Mouse (Mus musculus) brain, adult 2 months (tissue): ENCODE data around the gene Selenot.
"Not testable (repeated sequence)": the region's sequence is repeated elsewhere in the genome, so short reads cannot be mapped to it uniquely, and the experiment has no call there.

Experiments used
- DNase-seq: peaks from one replicate; pipeline ENCODE4 v3.0.0; 2011; ENCODE audit warnings: low read depth, low spot score

The Selenot gene

GRCm38 (mm10) chr3:58576137-58577066 is at the start of gene Selenot:
Gene Selenot, plus strand, starts transcription at chr3:58576636.
- DNase-seq: peak; percentile 98

DNA sequence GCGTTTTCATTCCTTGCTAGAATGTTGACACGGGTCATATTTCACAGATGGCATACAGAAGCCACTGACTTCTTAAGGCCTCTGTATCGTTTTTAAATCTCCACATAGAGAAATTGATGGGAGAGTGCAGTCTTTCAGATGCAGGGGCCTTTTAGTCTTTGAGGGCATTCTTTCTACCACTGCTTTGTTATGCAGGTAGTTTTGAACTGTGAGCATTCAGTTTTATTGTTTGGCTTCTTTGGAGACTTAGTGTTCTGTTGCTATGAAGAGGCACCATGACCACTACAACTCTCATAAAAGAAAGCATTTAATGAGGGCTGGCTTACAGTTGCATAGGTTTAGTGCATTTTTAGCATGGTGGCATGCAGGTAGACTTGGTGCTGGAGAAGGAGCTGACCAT is 39.9 kb upstream of the Selenot start:
- no peak for DNase-seq

DNA sequence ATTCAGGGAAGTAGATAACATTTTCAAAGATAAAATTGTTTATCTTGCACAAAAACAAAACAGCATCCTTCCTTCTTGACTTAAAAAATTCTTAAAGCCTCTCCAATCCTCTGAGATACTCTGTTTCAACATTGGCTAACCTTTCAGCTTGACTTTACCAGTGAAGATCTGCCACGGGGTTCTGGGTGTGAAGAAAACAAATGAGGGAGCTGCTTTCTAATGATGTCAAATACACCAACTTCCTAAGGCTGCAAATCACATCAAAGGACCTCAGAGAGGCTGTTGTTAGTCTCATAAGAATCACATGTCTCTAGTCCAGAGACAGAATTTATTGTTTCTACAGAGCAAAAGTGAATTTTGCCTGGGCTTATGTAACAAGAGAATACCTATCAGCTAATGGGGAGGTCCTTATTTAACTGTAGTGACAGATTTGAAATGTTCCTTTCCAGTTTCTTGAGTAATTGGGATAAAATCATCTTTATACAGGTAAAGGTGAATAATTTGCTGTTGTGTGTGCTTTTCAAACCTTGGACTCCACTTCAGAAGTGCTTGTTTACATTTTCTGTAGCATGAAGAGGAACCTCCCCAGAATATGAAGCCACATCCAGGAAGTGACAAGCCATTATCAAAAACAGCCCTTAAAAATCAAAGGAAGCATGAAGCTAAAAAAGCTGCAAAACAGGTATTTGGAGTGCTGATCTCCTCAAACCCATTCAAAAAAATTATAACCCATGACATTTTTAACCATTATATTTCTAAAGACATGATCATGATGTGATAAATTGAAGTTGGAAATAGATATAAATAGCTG is 24.2 kb upstream of the Selenot start:
- DNase-seq: no peak

- peak; percentile 24 for DNase-seq
These were observed 19.8 kb upstream of the Selenot start for GRCm38 (mm10) chr3:58556649-58557048.

- no peak for DNase-seq
These were observed 16.5 kb upstream of the Selenot start for GRCm38 (mm10) chr3:58559887-58560286.

GRCm38 (mm10) chr3:58561437-58561836 is 15.0 kb upstream of the Selenot start:
- DNase-seq: peak; percentile 11

GRCm38 (mm10) chr3:58570821-58571220 is 5.6 kb upstream of the Selenot start:
- DNase-seq: no peak

- peak; percentile 69 for DNase-seq
These were observed 649 bp downstream of the Selenot start for GRCm38 (mm10) chr3:58577067-58577503.

DNA sequence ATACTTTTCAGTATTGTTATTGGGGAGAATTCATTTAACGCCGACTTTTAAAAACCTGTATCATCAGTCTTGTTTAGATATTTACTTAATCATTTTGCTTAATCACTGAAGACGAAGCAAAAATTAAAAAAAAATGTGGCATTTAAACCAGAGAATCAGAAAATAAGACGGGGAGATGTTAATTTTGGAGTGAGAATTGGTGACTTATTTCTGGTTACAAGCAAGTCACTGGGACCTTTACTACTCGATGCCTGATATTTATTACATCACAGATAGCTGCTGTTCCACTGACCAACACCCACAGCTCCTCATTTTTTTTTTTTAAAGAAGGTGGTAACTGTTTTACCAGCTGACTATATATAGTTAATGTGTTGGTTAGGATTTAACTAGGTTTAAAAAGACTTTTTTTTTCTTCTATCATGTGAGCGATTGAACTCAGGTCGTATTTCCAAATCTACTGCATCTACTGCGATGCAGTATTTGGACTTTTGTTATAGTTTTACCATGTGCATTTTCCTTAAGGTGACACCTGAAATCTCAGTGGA is 1.1 kb downstream of the Selenot start:
- peak; percentile 12 for DNase-seq

- no peak for DNase-seq
These were observed 5.1 kb downstream of the Selenot start for GRCm38 (mm10) chr3:58581530-58581929.

- DNase-seq: no peak
These were observed 5.9 kb downstream of the Selenot start for GRCm38 (mm10) chr3:58582297-58582696.

GRCm38 (mm10) chr3:58582788-58583426 is 6.5 kb downstream of the Selenot start:
- peak; percentile 9 for DNase-seq

- not testable (repeated sequence) for DNase-seq
These were observed 14.1 kb downstream of the Selenot start for GRCm38 (mm10) chr3:58590544-58590943.

GRCm38 (mm10) chr3:58592666-58593065 is 16.2 kb downstream of the Selenot start:
- DNase-seq: not testable (repeated sequence)

GRCm38 (mm10) chr3:58593623-58594022 is 17.2 kb downstream of the Selenot start:
- DNase-seq: no peak

- no peak for DNase-seq
These were observed 32.1 kb downstream of the Selenot start for GRCm38 (mm10) chr3:58608506-58608905.

- no peak for DNase-seq
These were observed 33.5 kb downstream of the Selenot start for GRCm38 (mm10) chr3:58609985-58610384.

GRCm38 (mm10) chr3:58621066-58621465 is 44.6 kb downstream of the Selenot start:
- DNase-seq: no peak

GRCm38 (mm10) chr3:58622665-58623394 is 46.4 kb downstream of the Selenot start:
- no peak for DNase-seq

GRCm38 (mm10) chr3:58624981-58625380 is 48.5 kb downstream of the Selenot start:
- DNase-seq: no peak

DNA sequence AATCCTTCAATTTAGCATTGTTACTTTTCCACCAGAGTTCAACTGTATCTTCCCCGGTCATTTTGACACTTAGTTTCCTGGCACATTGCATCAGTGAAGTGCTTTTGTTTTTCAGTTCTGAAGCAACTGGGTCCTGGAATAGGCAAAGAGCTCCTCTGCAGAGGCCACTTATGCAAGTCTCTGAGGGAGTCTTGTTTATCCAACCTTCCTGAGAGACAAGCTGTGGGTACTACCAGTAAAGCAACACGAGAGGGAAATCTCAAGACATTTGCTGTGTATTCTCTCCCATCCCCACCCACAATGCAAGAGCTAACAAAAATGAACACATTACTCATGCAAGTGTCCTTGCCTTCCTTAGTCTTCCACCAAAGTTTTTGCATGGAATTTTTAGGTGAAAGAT is 55.3 kb downstream of the Selenot start:
- peak; percentile 61 for DNase-seq
